Mouse (Mus musculus) B cell, adult 2 months (primary cell): ENCODE data around the gene Spr.
"Not testable (repeated sequence)": the region's sequence is repeated elsewhere in the genome, so short reads cannot be mapped to it uniquely, and the experiment has no call there.

Experiments used
- DNase-seq, 2 experiments: peaks; one replicate each; pipeline ENCODE4 v3.0.0; 2022

The Spr gene

DNA sequence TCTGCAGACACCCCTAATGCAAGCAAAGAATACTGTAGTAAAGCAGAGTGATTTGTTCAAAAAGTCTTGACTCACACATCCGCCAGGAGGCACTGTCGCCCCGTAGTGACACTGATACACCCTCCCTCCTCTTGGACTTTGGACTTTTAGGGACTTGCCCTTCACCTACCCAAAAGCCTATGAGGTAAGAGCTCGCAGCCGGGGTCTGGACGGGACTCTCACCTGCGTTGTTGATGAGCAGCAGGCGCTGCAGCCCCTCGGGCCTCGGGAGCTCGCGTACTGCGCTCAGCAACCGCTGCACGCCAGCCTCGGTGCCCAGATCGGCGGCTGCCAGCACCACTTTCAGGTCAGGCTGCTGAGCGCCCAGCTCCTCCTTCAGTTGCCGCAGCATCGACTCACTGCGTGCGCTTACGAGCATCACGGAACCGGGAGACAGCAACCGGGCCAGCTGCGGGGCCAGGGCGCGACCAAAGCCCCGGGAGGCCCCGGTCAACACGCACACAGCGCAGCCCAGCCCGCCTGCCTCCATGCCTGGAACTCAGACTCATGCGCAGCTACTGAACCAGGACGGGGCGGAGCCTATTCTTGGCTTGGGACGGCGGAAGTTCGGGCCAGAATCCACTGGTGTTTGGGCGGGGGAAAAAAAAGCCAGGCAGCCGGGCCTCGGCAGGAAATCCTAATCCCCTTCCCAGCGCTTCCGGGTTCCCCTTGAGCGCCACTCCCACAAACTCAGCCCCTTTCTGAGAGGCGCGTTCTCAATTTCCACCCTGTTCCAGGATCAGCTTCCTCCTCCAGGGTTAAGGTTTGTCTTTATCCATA lies at the start of gene Spr:
Gene Spr, minus strand, starts transcription at position 550 of the 819 bp plus-strand sequence.
- peak; percentile 81 to 84 for DNase-seq

- DNase-seq: no peak
These were observed 49.1 kb upstream of the Spr start for GRCm38 (mm10) chr6:85186744-85187059.

- no peak for DNase-seq
These were observed 48.6 kb upstream of the Spr start for GRCm38 (mm10) chr6:85186033-85186743.

- DNase-seq: no peak
These were observed 46.4 kb upstream of the Spr start for GRCm38 (mm10) chr6:85183951-85184350.

DNA sequence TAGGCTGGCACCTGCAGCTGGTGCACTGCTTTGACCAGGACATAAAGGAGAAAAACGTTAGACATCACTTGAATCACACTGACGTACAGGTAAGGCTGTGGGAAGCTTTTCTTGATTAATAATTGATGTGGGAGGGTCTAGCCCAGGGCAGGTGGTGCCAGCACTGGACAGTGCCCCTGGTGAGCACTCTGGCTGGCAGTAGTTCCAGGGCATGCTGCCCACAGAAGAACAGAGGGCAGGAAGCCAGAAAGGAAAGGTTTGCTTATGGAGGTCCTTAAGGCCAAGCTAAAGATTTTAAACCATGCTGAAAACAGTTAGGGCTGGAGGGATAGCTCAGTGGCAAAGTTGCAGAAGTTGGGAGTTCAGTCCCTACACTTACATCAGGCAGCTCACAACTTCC lies 42.5 kb upstream of the Spr start:
- DNase-seq: no peak

- DNase-seq: no peak
These were observed 42.0 kb upstream of the Spr start for GRCm38 (mm10) chr6:85179569-85179968.

DNA sequence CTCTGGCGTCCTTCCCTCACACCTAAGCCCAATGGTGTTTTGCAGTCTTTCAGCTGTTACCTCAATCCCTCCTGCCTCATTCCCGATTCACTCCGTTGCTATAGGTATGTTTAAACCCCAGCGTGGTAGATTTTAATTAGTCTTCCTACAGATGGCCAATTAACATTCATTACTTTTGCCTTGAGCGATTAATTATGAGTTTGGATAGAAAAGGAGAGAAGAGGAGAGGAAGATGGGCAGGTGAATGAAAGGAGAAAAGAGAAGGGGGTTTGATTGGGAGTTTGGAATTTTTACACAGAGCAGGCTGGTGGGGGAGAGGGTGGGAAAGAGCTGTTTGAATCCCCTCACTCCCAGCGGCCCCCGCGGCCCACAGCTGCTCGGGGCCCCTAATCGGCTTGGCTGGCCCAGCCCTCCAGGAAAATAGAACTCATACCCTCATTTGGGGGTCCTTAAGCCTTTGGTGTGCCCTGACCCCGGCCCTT lies 27.9 kb upstream of the Spr start:
- no peak for DNase-seq

- peak; percentile 74 to 80 for DNase-seq
These were observed 22.8 kb upstream of the Spr start for GRCm38 (mm10) chr6:85160201-85160923.

DNA sequence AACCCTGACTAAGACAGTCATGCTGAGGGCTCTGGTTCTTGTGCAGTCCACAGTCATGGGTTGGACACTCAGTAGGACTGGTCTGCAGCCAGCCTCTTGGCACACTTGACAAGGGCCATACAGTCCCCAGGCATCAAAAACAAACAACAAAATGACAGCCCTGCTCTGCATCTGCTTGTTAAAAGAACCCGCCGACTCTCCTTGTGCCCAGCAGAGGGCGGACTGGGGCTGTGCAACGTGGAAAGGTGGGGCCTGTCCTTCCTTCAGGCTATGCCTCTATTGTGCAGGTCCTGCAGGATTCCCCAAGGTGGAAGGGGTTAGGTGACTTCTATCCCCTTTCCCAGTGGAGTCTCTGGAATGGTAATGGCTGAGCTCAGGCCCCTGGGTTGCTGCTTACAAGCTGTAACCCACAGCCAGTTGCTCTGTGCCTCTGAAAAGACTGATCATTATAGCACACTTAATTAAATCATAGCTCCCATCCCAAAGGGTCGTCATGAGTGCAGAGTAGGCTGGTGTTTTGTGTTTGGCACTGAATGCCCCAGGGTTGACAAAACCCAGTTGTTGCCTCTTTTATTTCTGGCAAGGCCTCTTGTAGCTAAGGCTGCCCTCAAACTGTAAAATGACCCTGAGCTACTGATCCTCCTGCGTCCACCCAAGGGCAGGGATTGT lies 21.7 kb upstream of the Spr start:
- DNase-seq: peak; percentile 53 to 55

DNA sequence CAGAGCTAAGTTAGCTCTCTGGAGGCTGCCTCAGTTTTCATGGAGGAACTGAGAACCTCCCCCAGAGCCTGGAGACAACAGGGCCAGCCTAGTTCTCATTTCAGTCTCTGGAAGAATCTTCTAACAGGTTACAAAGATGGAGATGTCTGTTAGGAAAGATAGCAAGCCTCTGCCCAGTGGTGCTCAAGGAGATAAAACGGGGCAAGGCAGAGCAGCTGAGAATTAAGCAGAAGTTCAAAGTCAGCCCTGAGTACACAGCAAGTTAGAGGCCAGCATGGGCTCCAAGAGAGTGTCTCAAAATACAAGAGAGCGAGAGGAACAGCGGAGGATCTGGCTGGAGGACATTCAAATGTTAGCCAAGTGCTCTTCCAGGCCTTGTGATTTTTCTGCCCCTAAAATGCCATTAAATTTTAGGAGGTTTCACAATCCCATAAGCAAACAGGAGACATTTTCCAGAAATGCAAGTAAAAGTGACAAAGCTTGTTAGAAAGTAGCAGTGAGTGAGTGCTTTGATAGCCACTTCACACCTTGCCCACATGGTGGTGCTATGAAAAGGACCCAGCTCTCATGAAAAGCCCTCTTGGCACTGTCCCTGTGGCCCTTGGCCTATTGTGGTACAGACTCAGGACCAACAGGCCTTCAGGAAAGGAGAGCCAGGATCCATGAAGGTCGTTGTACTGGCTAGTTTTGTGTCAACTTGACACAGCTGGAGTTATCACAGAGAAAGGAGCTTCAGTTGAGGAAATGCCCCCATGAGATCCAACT lies 20.7 kb upstream of the Spr start:
- DNase-seq: not testable (repeated sequence)

DNA sequence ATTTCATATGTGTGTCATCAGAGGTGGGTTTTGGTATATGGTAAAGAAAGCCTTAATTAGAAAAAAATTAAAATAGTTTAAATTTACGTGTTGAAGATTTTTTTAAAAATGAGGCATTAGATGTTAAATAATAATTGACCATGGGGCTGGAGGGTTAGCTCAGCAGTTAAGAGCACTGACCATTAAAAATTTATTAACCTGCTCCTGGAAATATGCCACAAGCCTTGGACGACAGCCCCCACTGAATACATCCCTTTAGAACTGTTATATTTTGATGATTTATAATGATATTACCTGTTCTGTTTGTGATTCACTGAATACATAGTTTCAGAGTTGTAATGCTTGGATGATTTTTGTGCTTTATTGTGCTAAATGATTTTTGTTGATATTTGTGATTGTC lies 19.0 kb upstream of the Spr start:
- DNase-seq: not testable (repeated sequence)

- DNase-seq: peak; percentile 22 to 31
These were observed 17.4 kb upstream of the Spr start for GRCm38 (mm10) chr6:85154861-85155528.

GRCm38 (mm10) chr6:85153970-85154540 lies 16.5 kb upstream of the Spr start:
- peak; percentile 54 to 62 for DNase-seq

- DNase-seq: no peak
These were observed 12.8 kb upstream of the Spr start for GRCm38 (mm10) chr6:85150386-85150785.

- DNase-seq: no peak
These were observed 10.1 kb upstream of the Spr start for GRCm38 (mm10) chr6:85147636-85148035.

- no peak for DNase-seq
These were observed 6.9 kb upstream of the Spr start for GRCm38 (mm10) chr6:85144466-85144865.

DNA sequence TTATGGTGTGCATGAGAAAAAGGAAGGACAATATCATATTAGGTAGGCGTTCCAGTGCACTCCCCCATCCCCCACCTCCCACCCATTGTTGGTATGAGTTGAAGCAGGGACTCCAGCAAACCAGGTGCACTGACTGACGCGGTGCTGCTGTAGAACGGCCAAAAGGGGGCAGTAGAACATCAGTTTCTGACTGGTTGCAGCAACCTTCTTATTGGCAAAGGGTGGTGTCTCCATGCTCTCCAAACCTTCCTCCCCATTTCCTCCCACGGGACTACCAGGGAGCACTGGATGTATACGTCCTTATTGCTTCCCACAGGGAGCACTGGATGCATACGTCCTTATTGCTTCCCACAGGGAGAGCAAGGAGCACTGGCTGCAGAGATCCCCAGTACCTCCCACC lies 3.4 kb upstream of the Spr start:
- peak; percentile 38 to 43 for DNase-seq

- no peak for DNase-seq
These were observed 2.0 kb upstream of the Spr start for GRCm38 (mm10) chr6:85139534-85139933.

DNA sequence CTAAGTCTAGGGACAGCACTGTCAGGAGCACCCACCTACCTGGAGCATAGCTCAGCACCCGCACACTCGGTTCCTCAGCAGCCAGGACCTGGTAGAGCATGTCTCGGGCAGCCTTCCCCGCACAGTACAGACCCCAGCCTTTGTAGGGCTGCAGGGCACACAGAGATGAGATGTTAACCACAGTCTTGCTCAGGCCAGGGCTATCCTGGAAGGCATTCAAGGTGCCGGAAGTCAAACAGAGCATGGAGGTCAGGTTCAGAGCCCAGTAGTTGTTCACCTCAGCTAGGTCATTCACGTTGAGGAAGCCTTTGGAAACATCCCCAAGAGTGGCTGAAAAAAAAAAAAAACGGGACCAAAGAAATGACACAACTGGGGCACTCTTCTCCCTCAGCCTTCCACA lies 782 bp downstream of the Spr start:
- DNase-seq: not testable (repeated sequence)

- peak; percentile 42 to 50 for DNase-seq
These were observed 4.8 kb downstream of the Spr start for GRCm38 (mm10) chr6:85132794-85133193.

DNA sequence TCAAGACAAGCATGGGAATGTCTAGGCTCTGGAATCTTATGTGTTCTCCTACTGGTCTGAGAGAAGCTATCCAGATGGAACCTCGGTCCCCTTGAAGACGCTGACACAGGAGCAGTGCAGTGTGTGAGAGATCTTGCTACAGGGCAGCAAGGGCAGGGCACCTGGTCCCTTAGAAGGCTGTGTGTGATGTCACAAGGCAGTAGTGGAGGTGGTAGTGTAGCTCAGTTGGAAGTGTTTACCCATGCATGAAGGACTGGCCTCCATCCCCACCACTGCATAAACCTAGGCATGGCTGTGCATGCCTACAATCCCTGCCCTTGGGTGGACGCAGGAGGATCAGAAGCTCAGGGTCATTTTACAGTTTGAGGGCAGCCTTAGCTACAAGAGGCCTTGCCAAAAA lies 5.3 kb downstream of the Spr start:
- DNase-seq: not testable (repeated sequence)
